Mouse (Mus musculus): ENCODE measurements around the gene Syce1l.
A peak's percentile ranks its signal among the peaks of the same experiment; 100 is the strongest.

Gene Syce1l

DNA sequence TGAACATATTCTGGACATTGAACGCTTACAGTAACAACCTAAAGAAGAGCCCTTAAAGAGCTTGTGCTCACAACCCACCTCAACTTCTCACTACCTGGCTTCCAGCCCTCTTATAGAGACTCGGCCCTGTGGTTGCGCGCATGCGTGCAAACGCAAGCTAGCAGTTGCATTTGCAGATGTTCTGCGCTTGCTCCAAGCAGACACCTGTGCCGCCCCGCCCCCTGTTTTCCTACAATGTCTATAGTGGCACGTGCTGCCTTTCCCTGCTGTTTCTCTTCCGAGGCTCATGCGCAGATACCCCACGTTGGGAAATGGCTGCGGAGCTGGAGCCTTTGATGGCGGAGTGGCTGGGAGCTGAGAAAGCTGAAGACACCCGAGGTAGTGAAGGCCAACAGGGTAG lies at the start of gene Syce1l:
Gene Syce1l, plus strand, starts transcription at position 288 of the 400 bp plus-strand sequence.
- no peak for DNase-seq

DNA sequence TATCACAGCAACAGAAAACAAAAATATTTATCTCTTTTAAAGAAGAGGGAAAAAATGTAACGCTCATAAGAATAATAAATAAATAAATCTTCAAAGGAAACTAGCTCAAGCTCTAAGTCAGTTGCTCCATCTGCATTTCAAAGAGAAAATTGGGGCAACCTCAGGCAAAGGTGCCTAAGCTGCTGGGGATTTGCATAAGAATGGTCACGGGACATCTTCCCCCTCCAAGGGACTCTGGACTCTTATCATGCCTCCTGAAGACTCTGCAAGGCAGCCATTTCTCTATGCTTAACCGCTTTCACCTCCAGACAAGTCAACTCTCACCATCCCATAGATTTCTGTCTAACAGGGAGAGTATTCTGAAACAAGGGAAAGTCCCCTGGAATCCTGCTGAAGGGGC lies 44.6 kb upstream of the Syce1l start:
- DNase-seq = no peak

- no peak for DNase-seq
These were observed 10.4 kb upstream of the Syce1l start for GRCm38 (mm10) chr8:113632634-113633033.

GRCm38 (mm10) chr8:113634161-113634560 lies 8.9 kb upstream of the Syce1l start:
- no peak for DNase-seq

DNA sequence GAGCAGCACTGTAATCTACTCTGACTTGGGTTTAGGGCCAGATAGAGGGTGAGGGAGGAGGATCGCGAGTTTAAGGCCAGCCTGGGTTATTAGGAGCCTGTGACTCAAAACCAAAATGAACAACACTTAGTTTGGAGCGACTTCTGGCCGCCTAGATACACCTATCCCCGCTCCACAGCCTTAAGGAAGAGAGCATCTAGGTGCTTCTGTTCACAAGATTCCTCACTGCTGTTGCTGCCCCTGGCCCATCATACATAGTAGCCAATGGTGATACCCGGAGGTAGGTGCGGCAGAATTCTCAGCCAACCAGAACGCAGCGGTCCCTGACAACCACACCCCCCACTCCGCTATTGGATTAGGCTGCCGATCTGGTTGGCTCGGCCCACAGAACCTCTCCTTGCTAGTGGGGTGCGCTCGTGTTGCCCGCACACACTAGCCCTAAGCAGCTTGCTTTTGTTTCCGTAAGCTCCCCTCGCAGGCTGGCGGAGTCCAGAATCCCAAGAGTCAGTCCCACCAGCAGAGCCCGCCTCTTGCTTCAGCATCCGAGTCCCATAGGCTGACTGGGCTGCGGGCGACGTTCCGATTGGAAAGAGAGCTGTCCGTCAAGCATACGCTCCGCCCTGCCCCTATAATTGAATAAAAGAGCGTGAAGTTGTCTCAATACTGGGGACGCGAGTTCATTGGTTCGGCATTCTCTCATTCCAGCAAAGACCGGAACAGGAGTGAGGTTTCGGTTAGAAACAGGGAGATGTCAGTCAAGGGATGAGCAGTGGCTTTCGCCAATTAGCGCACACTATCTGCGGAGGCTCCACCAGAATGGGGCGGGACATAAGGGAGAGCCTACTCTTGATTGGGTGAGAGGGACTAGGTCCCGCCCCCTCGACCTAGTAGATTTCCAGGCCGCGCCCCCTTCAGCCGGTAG lies 8.1 kb upstream of the Syce1l start, which contains the start of gene Mon1b:
Gene Mon1b, plus strand, starts transcription at position 918 of the 922 bp plus-strand sequence.
- peak; percentile 95 to 99 for DNase-seq

DNA sequence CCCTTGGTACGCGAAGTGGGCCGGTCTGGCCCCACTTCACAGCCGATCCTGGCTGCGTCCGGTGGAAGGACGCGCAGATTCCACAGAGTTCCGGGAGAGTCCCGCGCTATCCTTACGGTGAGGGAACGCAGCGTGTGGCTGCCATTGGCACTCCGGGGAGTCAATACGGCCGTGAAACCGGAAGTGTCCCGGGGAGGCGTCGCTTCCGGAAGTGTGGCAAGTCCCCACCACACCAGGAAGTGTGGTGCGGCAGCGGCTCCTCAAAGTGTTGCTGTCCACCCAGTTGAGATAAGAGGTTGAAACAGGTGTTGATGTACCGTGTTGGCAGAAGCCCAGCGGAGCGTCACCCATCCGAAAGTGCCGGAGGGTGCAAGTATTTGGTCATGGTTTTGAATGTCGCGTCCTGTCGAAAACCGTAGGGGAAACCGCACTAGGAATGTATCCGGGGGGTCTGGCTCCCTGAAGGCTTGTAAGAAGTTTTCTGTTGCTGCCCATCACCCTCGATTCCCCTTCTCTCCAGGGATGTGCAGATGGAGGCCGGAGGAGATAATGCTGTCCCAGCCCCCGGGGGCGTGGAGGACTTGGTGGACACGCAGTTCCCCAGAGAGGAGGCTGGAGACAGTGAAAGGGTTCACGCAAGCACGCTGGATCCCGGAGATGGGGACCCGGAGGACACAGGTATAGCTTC lies 7.3 kb upstream of the Syce1l start:
- DNase-seq = no peak

- no peak for DNase-seq
These were observed 6.8 kb upstream of the Syce1l start for GRCm38 (mm10) chr8:113636280-113636628.

DNA sequence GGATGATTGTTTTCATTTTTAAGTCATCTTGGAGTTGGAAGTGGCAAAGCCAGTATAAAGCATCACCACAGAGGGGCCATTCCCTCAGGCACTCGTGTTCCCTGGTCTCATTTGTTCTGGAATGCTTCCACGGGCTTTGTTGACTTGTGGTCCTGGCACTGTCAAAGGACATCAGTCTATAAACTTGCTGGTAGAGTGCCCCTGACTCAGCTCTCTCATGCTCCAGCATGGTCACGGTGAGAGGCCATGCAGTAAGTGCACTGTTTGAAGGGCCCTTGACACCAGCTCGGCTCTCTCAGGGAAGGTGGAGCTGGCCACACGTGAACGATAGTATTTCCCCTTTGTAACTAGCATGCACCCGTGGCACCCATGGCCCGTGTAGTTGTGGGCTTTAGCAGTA lies 2.7 kb upstream of the Syce1l start:
- DNase-seq = no peak

DNA sequence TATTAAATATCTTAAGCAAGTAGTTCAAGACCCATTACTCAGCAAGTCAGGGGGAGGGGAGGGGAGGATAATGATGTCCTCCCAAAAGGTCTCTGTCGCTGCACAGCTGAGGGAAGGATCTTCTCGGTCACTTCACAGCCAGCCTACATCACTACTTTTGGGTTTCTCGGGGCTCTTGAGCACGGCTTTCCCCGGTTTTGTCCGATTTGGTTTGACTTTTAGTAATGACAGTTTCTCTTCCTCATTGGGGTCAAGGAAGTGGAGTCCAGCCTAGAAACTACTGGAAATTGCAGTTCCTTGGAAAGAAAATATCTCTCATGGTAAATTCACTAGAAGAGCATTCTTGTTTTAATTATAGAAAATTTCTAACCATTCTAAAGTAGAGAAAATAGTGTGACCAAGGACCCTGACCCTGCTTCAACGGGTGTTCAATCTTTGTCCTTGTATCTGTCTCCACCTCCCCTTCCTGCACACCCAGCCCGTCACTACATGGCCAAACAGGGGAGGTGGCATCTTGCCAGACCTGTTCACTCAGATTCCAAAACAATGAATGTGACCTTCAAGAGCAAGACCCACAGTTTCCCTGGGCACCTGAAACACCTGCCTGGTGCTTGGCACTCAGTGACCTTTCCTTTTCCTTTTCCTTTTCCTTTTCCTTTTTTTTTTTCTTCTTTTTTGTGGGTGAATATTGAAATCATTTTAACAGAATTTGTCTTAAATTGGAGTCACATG lies 632 bp downstream of the Syce1l start:
- no peak for DNase-seq

DNA sequence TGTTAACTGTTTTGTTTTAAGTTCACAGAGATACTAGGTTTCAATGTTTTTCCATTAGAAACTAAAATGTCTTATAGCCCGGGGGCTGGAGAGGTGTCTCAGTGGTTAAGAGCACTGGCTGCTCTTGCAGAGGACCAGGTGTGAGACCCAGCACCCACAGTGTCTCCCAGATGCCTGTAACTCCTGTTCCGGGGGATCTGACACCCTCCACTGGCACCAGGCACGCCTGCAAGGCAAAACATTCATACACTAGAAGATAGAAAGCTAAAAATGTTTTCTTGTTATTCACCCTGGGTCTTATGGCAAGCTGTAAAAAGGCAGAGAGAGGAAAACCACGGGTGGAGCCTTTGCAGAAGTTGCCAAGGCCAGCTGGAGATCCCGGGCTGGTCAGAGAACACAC lies 2.2 kb downstream of the Syce1l start:
- no peak for DNase-seq

- DNase-seq = no peak
These were observed 9.4 kb downstream of the Syce1l start for GRCm38 (mm10) chr8:113652450-113652849.

DNA sequence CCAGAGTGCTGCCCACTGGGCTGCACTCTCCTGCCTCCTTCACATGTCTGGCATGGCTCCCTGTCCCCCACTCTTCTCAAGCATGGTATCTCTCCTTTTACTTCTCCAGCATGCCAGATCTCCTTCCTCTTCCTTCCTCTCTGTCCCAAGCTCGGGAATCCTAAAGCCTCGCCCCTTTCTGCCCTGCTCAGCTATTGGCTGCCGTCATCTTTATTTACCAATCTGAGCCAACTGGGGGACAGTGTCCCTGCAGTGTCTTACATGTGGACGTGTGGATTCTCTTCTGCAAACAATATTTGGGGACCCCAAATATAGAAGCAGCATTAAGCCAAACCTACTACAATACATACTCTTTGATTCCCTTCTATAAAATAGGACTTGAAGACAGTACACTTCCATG lies 10.1 kb downstream of the Syce1l start:
- no peak for DNase-seq

- peak in 1 of 2 experiments; percentile 30 for DNase-seq
These were observed 13.1 kb downstream of the Syce1l start for GRCm38 (mm10) chr8:113656154-113656553.

GRCm38 (mm10) chr8:113656681-113657298 lies 13.8 kb downstream of the Syce1l start:
- DNase-seq = no peak

DNA sequence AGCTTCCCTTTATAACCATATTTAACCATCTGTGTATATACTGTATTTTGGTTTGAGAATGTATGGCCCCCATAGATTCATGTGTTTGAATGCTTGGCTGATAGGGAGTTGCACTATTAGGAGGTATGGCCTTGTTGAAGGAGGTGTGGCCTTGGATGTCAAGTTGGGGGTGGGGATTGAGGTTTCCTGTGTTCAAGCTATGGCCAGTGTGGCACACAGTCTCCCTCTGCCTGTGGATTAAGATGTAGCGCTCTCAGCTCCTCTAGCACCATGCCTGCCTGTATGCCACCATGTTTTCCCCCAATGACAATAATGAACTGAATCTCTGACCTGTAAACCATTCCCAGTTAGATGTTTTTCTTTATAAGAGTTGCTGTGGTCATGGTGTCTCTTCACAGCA lies 17.1 kb downstream of the Syce1l start:
- DNase-seq = no peak

- peak; percentile 31 to 59 for DNase-seq
These were observed 21.5 kb downstream of the Syce1l start for GRCm38 (mm10) chr8:113664544-113664943.

DNA sequence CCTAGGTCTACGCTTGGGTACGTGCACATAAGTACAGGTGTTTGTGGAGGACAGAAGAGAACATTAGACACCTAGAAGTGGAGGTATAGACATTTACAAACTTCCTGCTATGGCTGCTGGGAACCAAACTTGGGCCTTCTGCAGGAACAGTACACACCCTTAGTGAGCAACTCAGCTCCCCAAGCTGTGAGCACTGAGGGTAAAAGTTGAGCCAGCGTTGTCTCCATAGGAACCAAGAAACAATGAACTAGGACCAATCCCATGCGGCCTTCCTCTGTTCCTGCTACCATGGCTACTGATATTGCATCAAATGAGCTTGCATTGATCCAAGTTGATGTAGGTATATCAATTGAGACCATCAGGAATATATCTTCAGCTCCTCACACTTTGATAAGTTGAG lies 22.0 kb downstream of the Syce1l start:
- DNase-seq = no peak

DNA sequence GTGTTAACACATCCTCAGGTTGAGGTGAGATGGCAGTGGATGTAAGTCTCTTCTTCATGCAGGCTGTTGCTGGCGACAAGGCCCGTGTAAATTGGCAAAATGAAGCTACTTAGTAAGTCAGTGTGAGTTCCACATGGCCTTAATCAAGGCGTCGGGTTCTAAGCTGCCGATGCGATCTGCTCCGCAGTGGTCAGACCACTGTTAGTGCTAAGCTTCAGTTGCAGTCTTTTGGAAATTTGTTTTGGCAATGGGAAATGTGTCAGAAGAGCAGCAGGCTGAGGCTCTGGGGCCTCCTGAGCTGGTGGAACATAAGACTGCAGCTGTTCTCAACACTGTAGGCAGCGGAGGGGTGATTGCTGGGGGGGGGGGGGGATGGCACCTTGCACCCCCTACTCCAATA lies 22.9 kb downstream of the Syce1l start:
- DNase-seq = no peak

DNA sequence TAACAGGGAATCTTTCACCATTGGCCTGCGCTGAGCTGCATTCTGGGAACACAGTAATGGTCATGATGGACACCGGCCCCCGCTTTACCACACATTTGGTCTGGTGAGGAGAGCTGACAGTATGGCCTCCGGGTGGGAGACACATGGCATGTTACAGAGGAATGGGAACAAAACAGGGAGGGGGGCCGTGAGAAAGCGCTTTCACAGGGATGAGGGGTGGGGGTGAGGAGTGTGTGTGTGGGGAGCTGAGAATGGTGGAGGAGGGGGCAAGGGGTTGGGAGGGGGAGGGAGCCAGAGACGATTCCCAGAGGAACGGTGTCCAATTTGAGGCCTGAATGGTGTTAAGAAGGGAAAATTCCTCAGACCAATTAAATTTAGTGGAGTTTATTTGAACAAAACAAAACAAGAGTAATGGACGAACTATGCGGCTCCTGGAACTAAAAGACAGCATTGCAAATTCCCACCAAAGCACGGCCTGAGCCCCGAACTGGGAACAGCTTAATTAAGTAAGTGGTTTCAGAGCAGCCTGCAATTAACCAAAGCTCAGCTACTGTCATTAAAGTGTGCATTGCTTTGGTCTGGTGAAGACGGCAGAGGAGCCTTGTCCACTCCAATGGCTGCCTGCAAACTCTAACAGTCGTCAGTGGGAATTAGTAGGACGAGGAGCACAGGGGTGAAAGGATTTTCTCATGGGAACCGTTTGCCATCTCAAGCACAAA lies 23.9 kb downstream of the Syce1l start:
- DNase-seq = no peak

GRCm38 (mm10) chr8:113669924-113670323 lies 26.9 kb downstream of the Syce1l start:
- DNase-seq = no peak

DNA sequence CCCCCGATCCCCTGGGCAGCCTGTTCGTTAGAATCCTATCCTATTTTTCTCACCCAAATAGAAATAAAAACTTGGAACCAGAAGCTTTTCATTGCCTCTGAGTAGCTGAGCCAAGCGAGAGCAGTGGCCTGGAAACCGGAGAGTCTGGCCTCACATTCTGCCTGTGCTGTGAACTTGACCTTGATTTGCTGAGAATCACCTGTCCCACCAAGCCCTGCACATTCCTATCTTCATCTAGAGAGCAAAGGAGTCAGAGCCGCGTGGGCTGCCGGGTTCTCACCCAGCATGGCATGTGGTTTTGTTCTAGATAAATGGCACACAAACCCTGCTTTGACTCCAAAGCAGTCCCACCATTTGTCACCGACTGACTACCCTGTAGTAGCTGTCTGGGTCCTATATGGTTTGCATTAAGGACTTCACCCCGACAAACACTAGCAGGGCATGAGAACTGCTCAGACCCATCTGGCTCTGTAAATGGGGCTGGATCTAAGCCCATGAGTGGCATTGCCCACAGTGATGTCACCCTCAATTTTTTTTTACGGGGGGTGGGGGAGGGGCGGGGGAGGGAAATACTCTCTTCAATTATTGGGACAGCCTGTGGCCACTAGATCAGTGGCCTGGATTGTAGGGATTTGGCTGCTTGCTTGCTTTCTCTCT lies 29.7 kb downstream of the Syce1l start:
- DNase-seq = no peak

- DNase-seq = no peak
These were observed 30.3 kb downstream of the Syce1l start for GRCm38 (mm10) chr8:113673300-113673699.

Data from spleen, adult 18-20 months (tissue).